Mouse (Mus musculus) intestine, embryonic 14.5 days (tissue): ENCODE measurements around the gene Eif2ak4. TPM values are rescaled to one million over a fixed set of nuclear protein-coding genes. Genes with fewer than 3 reads are reported as not detected.

Experiments used
- ATAC-seq: fragments of 200-750 bp; cut with Nextera tagmentation; replicated peaks from 2 replicates; pipeline ENCODE4 v1.8.0; 2017; ENCODE audit warnings: low read depth, moderate number of reproducible peaks, moderate TSS enrichment, moderate library complexity; ENCODE audit not compliant: low FRiP score, low TSS enrichment
- DNase-seq: peaks from one replicate; pipeline ENCODE4 v3.0.0-alpha.2; 2018; ENCODE audit warnings: low spot score
- H3K27ac ChIP-seq: fragments of 300-500 bp; sonication (generic); 2 replicates; pipeline ENCODE4 v1.5.1; 2014; ENCODE audit warnings: low read depth, mild to moderate bottlenecking, control low read depth
- H3K27me3 ChIP-seq: fragments of 300-500 bp; sonication (generic); replicated peaks from 2 replicates; pipeline ENCODE4 v1.6.1; 2014; ENCODE audit warnings: low read length, control low read depth; ENCODE audit not compliant: control insufficient read depth, insufficient read depth
- H3K36me3 ChIP-seq: fragments of 300-500 bp; sonication (generic); 2 replicates; pipeline ENCODE4 v1.6.1; 2014; ENCODE audit warnings: low read length, control low read depth; ENCODE audit not compliant: control insufficient read depth, insufficient read depth
- H3K4me1 ChIP-seq: fragments of 300-500 bp; sonication (generic); replicated peaks from 2 replicates; pipeline ENCODE4 v1.6.1; 2014; ENCODE audit warnings: low read length, control low read depth, mixed read lengths; ENCODE audit not compliant: control insufficient read depth, insufficient read depth
- H3K4me2 ChIP-seq: fragments of 300-500 bp; sonication (generic); 2 replicates; pipeline ENCODE4 v1.6.1; 2014; ENCODE audit warnings: low read length
- H3K4me3 ChIP-seq: fragments of 300-500 bp; sonication (generic); 2 replicates; pipeline ENCODE4 v1.5.1; 2014; ENCODE audit warnings: low read depth, low read length, control low read depth, mixed read lengths
- H3K9ac ChIP-seq: fragments of 300-500 bp; sonication (generic); 2 replicates; pipeline ENCODE4 v1.6.1; 2014; ENCODE audit warnings: mild to moderate bottlenecking, low read length
- H3K9me3 ChIP-seq: fragments of 300-500 bp; sonication (generic); 2 replicates; pipeline ENCODE4 v1.6.1; 2016; ENCODE audit warnings: low read length, control low read depth; ENCODE audit not compliant: control insufficient read depth
- WGBS: fragments of 180-500 bp; shearing (Covaris S2); extraction: QIAGEN DNeasy Blood & Tissue Kit; methylation state at CpG from one replicate; pipeline ENCODE4 v1.1.7; 2014; 5-methylcytosine and 5-hydroxymethylcytosine counted together
- polyA plus RNA-seq: library from polyadenylated mRNA; unstranded; fragments of >200 nt; fragmentation: Nextera tagmentation; extraction: Ambion mirVana; gene quantifications from 2 replicates; pipeline ENCODE4 v1.2.1, GENCODE M21; 2014

Gene Eif2ak4
- polyA plus RNA-seq, 1 experiment from 2014 or later: 14.0 TPM

DNA sequence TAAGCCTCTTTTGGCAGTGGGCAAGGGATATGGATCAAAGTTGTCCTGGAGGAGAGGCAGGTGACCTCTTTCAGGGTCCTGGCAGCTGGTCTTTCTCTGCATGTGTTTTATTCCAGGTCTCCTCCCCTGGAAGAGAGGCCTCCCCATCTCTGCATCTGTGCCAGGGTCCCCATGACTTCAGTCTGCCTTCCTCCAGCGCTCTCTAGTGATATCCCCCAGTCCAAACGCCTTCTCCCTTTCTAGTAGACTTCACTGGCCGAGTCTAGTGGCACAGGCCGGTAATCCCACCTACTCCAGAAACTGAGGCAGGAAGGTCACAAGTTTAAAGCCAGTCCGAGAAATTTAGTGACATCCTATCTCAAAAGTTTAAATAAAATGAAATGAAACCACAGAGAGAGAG, 109.5 kb downstream of the Eif2ak4 start:
- 88% methylated on average over 5 of the region's 5 CpGs for WGBS
- peaks cover 13% of the 10 kb centered on the region for H3K4me1 ChIP-seq
- no peaks in the 10 kb centered on the region for H3K9me3 ChIP-seq
- H3K4me2 ChIP-seq: no peak overlapping the region
- no peak overlapping the region for H3K9ac ChIP-seq
- no peaks in the 10 kb centered on the region for H3K27me3 ChIP-seq
- DNase-seq: no peak
- ATAC-seq: no peak
- no peak overlapping the region for H3K4me3 ChIP-seq
- no peak overlapping the region for H3K27ac ChIP-seq
- no peaks in the 10 kb centered on the region for H3K36me3 ChIP-seq

DNA sequence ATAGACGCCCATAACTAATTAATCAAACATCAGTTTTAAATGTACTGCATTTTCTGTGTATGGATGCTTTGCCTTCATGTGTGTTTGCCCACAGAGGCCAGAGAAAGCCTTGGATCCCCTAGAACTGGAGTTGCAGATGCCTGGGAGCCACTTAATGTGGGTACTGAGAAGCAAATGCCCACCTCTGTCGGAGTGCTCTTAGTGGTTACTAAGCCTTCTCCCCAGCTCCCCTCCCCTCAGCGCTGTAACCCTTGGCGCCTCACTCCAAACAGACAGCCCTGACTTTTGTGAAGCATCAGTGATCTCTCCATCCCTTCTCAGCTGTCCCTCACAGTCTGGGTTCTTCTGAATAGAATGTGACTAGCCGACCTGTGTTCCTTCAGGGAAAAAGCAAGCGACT, 110.1 kb downstream of the Eif2ak4 start:
- Histone ChIP-seq H3K36me3 (no peaks in the 10 kb centered on the region), H3K27me3 (no peaks in the 10 kb centered on the region), H3K4me1 (peaks cover 13% of the 10 kb centered on the region), H3K4me3 (no peak overlapping the region), H3K9ac (no peak overlapping the region), H3K9me3 (no peaks in the 10 kb centered on the region), H3K4me2 (no peak overlapping the region), H3K27ac (0 out of 2 replicates have a peak overlapping the region, but pooled peaks have one; percentile 22)
- ATAC-seq (no peak), DNase-seq (no peak)
- WGBS: 80% methylated on average over 6 of the region's 6 CpGs

DNA sequence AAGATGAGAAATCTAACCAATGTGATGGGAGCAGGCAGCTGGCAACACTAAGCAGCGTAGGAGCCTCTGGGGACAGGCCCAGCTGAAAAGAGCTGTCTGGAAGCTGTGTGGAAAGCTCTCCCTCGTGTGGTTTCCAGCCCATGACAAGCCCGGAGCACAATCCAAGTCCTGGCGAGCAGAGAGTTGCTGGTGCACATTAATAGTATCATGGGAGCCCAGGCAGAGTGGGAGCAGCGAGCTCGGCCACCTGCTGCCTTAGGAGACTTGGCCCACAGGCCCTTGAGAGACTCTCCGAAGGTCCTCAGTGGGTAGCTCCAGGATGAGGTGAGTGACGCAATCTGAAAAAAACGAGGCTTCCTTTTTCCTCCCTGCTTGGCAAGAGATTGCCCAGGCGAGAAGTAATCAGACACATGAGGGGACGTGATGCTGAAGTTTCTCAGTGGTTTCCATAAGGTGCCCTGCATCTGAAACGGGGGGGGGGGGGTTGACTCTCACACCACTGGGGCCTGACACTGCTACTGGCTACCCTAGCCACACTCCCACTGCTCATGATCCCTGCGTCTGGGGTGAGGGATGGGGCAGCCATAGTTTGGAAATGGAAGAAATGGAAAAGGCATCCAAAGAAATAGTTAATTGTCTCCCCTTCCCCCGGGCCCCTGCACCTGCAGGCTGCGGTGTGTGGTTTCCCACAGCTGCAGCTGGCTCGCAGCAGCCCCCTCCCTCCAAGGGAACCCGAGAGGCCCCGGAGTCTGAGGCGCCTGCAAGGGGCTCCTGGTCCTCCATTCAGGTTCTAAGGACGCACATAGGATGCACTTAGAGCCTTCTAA, 110.9 kb downstream of the Eif2ak4 start:
- no peak for DNase-seq
- Histone ChIP-seq H3K27ac (peak overlapping the region; percentile 22; the same call in 1 of the 2 replicates), H3K4me1 (peaks cover 13% of the 10 kb centered on the region), H3K36me3 (no peaks in the 10 kb centered on the region), H3K27me3 (no peaks in the 10 kb centered on the region), H3K9me3 (no peaks in the 10 kb centered on the region), H3K4me3 (no peak overlapping the region), H3K9ac (no peak overlapping the region), H3K4me2 (no peak overlapping the region)
- WGBS: 43% methylated on average over 20 of the region's 20 CpGs
- no peak for ATAC-seq

DNA sequence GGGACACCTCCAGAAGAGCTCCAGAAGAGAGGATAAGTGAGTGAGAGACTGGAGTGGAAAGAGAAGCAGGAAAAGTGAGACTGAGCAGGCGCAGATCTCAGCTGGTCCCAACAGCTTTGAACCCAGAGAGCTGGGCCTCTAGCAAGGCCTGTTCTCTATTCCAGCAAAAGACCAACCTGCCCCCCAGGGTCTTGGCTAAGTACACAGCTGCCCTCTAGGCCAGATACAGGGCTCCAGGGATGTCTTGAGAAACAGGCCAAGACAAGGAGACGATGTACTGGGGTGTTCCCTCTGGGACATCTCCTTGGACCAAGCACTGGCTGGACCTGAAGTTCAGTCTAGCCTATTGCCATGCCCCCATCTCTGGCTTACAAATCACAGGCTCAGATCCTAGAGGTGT, 111.8 kb downstream of the Eif2ak4 start:
- no peak overlapping the region for H3K4me2 ChIP-seq
- no peaks in the 10 kb centered on the region for H3K27me3 ChIP-seq
- ATAC-seq: no peak
- no peak for DNase-seq
- WGBS: 87% methylated on average over 2 of the region's 2 CpGs
- no peak overlapping the region for H3K4me3 ChIP-seq
- H3K4me1 ChIP-seq: peaks cover 13% of the 10 kb centered on the region
- H3K9me3 ChIP-seq: no peaks in the 10 kb centered on the region
- H3K27ac ChIP-seq: peak overlapping the region; percentile 22; the same call in 1 of the 2 replicates
- H3K9ac ChIP-seq: no peak overlapping the region
- no peaks in the 10 kb centered on the region for H3K36me3 ChIP-seq

DNA sequence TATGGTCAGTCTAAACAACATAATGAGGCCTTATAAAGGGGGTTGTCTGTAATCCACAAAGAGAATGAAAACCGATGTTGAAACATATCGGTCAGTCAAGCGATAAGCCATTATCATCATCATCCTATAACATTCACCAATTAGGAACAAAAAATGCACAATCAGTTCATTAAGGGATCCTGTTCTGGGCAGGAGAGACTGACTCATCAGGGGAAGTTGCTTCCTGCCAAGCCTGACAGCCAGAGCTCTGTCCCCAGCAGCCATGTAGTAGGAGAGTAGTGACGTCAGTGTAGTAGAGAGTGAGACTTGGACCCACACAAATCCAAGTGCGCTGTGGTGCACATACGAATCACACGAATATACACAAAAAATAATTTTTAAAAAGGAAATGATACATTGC, 118.7 kb downstream of the Eif2ak4 start:
- H3K4me3 ChIP-seq: no peak overlapping the region
- no peak overlapping the region for H3K4me2 ChIP-seq
- H3K36me3 ChIP-seq: no peaks in the 10 kb centered on the region
- peaks cover 7% of the 10 kb centered on the region for H3K4me1 ChIP-seq
- no peak overlapping the region for H3K27ac ChIP-seq
- DNase-seq: no peak
- no peak overlapping the region for H3K9ac ChIP-seq
- WGBS: 86% methylated on average over 7 of the region's 7 CpGs
- no peaks in the 10 kb centered on the region for H3K27me3 ChIP-seq
- H3K9me3 ChIP-seq: no peaks in the 10 kb centered on the region
- no peak for ATAC-seq

DNA sequence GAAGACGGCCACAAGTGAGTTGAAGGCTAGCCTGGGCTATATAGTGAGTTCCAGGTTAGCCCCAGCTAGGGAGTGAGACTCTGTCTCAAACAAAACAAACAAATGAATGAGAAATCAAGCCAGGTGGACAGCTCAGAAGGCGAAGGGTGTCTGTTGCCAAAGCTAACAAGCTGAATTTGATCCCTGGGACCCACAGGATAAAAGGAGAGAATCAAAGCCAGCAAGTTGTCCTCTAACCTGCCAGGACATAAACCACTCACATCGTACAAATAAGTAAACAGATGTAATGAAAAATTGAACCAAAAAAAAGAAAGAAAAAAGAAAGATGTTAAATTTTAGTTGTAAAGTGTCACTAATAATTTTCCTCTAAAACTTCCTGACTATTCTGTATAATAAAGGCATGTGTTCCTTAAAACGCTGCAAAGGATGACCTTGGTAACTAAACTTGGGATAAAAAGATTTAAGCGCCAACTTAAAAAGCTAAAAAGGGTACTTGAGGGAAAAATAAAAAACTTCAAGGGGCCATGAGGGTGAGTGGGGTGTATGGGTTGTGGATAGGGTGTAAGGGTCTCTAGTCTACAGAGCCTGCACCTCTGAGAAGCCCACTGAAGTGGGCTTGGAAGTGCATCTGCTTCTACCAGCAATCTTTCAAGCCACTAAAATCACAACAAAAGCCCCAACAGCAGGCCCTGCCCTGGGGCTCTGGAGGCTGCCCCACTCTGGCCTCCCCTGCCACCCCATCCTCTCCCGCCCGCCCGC, 121.4 kb downstream of the Eif2ak4 start:
- no peak; the same call in 1 of the 2 replicates for ATAC-seq
- Histone ChIP-seq H3K36me3 (no peaks in the 10 kb centered on the region), H3K4me1 (peaks cover 7% of the 10 kb centered on the region), H3K9me3 (no peaks in the 10 kb centered on the region), H3K27me3 (no peaks in the 10 kb centered on the region), H3K27ac (no peak overlapping the region), H3K4me2 (no peak overlapping the region), H3K4me3 (no peak overlapping the region), H3K9ac (no peak overlapping the region)
- DNase-seq: no peak
- 64% methylated on average over 8 of the region's 8 CpGs for WGBS

DNA sequence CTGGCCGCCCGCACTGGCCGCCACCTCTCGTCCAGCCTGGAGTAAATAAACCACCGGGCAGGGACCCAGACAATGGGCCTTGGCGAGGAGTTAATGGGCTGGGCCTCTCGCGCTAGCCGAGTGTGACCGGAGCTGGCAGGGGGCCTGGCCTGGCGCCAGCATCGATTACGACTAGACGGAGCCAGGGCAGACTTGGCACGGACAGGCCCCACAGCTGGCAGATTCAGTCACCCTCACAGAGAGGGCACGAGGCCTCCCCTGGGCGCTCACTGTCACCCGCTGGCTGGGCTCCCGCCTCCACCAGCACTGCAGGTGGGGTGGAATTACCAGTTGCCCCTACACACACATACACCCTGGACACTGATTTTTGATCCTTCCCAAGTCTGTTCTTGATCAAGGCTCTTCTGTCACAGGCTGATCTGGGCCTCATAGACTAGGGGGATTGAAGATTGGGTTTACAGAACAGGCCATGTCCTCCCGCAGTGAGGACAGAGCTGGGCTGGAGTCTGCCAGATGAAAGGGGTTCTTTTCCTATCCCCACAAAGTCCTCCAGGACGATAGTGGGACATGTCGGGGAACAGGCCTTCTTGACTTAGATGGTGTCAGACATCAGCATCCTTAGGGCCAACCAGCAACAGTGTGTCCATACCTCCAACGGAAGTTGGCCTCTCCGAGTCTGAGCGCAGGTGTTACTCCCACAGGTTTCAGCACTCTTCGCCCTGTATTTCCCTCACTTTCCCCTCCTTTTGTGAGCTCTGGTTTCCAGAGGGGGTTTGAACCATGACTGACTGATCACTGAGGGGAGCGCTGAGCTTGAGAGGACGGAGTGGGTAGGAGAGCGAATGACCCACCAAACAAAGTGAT, 122.3 kb downstream of the Eif2ak4 start:
- no peaks in the 10 kb centered on the region for H3K27me3 ChIP-seq
- peak; percentile 77 for ATAC-seq
- no peak overlapping the region for H3K4me3 ChIP-seq
- no peaks in the 10 kb centered on the region for H3K36me3 ChIP-seq
- H3K9ac ChIP-seq: no peak overlapping the region
- H3K4me2 ChIP-seq: no peak overlapping the region
- H3K4me1 ChIP-seq: peaks cover 13% of the 10 kb centered on the region
- H3K27ac ChIP-seq: no peak overlapping the region
- DNase-seq: peak; percentile 57
- WGBS: 44% methylated on average over 29 of the region's 29 CpGs
- no peaks in the 10 kb centered on the region for H3K9me3 ChIP-seq

DNA sequence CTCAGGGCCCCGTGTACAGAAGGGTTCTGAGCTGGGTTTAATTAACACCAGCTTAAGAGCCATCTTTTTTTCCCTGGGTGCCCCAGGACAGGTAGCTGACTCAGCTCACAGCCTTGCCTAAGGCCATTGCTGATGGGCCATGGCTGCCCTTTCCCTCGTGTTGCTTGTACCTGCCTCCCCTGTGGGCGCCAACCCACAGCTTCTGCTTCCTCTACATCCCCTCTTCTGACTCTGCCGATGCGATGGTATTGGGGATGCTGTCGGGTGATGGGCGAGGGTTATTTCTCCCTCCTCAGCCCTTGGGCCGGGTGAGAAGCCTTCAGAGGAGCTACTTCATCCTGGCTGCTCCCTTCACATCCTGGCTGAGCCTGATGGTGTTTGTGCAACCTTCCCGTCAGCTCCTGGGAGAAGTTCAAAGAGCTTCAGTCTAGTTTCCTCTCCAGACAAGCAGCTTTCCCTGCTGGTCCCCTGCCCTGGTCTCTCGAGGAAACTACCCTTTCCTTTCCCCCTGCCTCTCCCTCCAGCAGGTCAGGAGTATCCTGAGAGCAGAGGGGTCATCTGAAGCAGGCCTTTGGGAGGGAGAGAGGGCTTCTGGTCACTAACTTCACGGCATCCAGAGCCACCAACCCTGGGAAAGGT, 123.5 kb downstream of the Eif2ak4 start:
- no peaks in the 10 kb centered on the region for H3K36me3 ChIP-seq
- H3K27me3 ChIP-seq: no peaks in the 10 kb centered on the region
- H3K4me1 ChIP-seq: peaks cover 13% of the 10 kb centered on the region
- DNase-seq (peak; percentile 48), ATAC-seq (no peak)
- H3K4me3 ChIP-seq: no peak overlapping the region
- no peak overlapping the region for H3K4me2 ChIP-seq
- WGBS: 53% methylated on average over 11 of the region's 11 CpGs
- H3K27ac ChIP-seq: no peak overlapping the region
- no peaks in the 10 kb centered on the region for H3K9me3 ChIP-seq
- no peak overlapping the region for H3K9ac ChIP-seq
